Mouse (Mus musculus): ENCODE data around the gene Gm10375. TPM values are rescaled to one million over a fixed set of nuclear protein-coding genes. Genes with fewer than 3 reads are reported as not detected.
"Not testable (repeated sequence)": the region's sequence is repeated elsewhere in the genome, so short reads cannot be mapped to it uniquely, and the experiment has no call there.

Gene Gm10375
- polyA plus RNA-seq (2014; fragmentation: Nextera tagmentation; extraction: Ambion mirVana), result not detected in 2 replicates

DNA sequence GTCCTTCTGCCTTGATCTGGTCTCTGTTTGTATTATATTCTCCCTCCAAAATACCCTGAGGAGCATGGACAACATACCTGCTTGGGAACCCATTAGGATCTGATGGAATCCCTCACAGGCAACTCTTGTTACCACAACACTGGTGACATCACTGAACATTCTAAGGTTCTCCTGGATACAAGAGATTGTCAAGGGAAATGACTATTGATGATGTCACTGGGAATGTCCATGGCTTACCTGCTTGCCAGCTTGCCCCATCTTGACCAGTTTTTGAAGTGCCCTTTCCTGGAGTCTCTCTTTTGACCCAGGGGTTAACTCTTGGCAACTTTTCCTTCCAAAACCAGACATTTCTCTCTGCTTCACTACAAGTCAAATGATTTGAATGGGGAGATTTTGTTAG is at the start of gene Gm10375:
Gene Gm10375, minus strand, starts transcription at position 101 of the 400 bp plus-strand sequence.
- not testable (repeated sequence) for H3K9me3 ChIP-seq (ENCODE audit: control insufficient read depth, low read length); H3K4me1 ChIP-seq (ENCODE audit: control insufficient read depth, insufficient read depth, low read length); H3K9ac ChIP-seq (ENCODE audit: low read length); ATAC-seq (ENCODE audit: low FRiP score); DNase-seq (ENCODE audit: low spot score, missing footprints); H3K27me3 ChIP-seq (ENCODE audit: control insufficient read depth, insufficient read depth, low read length); H3K4me3 ChIP-seq (ENCODE audit: low read depth, low read length); H3K4me2 ChIP-seq; H3K36me3 ChIP-seq (ENCODE audit: control insufficient read depth, insufficient read depth, low read length); H3K27ac ChIP-seq (ENCODE audit: low read depth, low read length)

DNA sequence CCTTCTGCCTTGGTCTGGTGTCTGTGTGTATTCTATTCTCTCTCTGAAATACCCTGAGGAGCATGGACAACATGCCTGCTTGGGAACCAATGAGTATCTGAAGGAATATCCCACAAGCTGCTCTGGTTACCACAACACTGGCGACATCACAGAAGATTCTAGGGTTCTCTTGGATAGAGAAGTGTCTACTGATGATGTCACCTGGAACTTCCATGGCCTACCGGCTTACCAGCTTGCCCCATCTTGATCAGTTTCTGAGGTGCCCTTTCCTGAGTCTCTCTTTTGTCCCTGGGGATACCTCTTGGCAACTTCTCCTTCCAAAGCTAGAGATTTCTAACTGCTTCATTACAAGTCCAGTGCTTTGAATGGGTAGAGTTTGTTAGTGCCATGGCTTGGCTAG is 28.8 kb downstream of the Gm10375 start, which contains the start of gene Gm17654:
Gene Gm17654, minus strand, starts transcription at position 101 of the 400 bp plus-strand sequence.
- H3K9me3 ChIP-seq (ENCODE audit: control insufficient read depth, low read length); DNase-seq (ENCODE audit: low spot score, missing footprints); H3K4me2 ChIP-seq; H3K36me3 ChIP-seq (ENCODE audit: control insufficient read depth, insufficient read depth, low read length); H3K9ac ChIP-seq (ENCODE audit: low read length); H3K27me3 ChIP-seq (ENCODE audit: control insufficient read depth, insufficient read depth, low read length); H3K4me1 ChIP-seq (ENCODE audit: control insufficient read depth, insufficient read depth, low read length); H3K27ac ChIP-seq (ENCODE audit: low read depth, low read length); H3K4me3 ChIP-seq (ENCODE audit: low read depth, low read length); ATAC-seq (ENCODE audit: low FRiP score): not testable (repeated sequence)
- 100% methylated on average over 1 of the region's 2 CpGs for WGBS

DNA sequence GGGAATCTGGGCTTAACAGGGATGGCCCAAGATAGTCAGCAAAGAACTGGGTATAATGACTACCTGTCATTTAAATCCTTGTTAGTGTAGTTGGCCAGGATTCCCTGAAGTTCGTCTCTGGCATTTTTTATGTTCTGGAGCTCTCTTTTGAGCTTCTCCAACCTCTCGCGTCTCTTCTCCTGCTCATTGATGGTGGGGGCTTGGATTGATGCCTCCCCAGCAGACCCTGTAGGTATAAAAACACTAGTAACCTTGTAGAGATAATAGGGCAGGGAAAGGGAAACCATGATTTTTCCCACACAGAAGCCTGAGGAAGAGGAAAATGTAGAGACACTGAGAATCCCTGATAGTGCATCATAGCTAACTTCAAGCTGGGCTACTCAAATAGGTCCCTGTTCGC is 29.8 kb downstream of the Gm10375 start:
- not testable (repeated sequence) for H3K4me2 ChIP-seq; H3K27me3 ChIP-seq (ENCODE audit: control insufficient read depth, insufficient read depth, low read length); H3K9ac ChIP-seq (ENCODE audit: low read length); H3K36me3 ChIP-seq (ENCODE audit: control insufficient read depth, insufficient read depth, low read length); H3K27ac ChIP-seq (ENCODE audit: low read depth, low read length); H3K9me3 ChIP-seq (ENCODE audit: control insufficient read depth, low read length); H3K4me1 ChIP-seq (ENCODE audit: control insufficient read depth, insufficient read depth, low read length); H3K4me3 ChIP-seq (ENCODE audit: low read depth, low read length); DNase-seq (ENCODE audit: low spot score, missing footprints); ATAC-seq (ENCODE audit: low FRiP score)
- WGBS, result 100% methylated on average over 2 of the region's 4 CpGs

Other genes starting within 250 kb of the Gm10375 start
- not detected in 2 replicates for gene Gm8138, start 191.7 kb downstream of the Gm10375 start, polyA plus RNA-seq (2014; fragmentation: Nextera tagmentation; extraction: Ambion mirVana)
- not detected in 2 replicates for gene Gm5799, start 64.4 kb downstream of the Gm10375 start, polyA plus RNA-seq (2014; fragmentation: Nextera tagmentation; extraction: Ambion mirVana)
- gene Gm17654, start 28.9 kb downstream of the Gm10375 start, polyA plus RNA-seq (2014; fragmentation: Nextera tagmentation; extraction: Ambion mirVana), result not detected in 2 replicates
- not detected in 2 replicates for gene Gm8165, start 69.2 kb upstream of the Gm10375 start, polyA plus RNA-seq (2014; fragmentation: Nextera tagmentation; extraction: Ambion mirVana)
- 1.9 and 2.1 TPM in 2 replicates for gene Gm7324, start 89.8 kb upstream of the Gm10375 start, polyA plus RNA-seq (2014; fragmentation: Nextera tagmentation; extraction: Ambion mirVana)
- gene Gm16506, start 119.5 kb upstream of the Gm10375 start, polyA plus RNA-seq (2014; fragmentation: Nextera tagmentation; extraction: Ambion mirVana), result not detected in 2 replicates
- not detected in 2 replicates for gene Gm6526, start 139.9 kb upstream of the Gm10375 start, polyA plus RNA-seq (2014; fragmentation: Nextera tagmentation; extraction: Ambion mirVana)
- not detected in 2 replicates for gene Gm8180, start 176.7 kb upstream of the Gm10375 start, polyA plus RNA-seq (2014; fragmentation: Nextera tagmentation; extraction: Ambion mirVana)

All from midbrain, embryonic 11.5 days (tissue).